Mouse (Mus musculus) neural tube, embryonic 12.5 days (tissue): Measurements from ENCODE around the gene Gm4846. TPM values are rescaled to one million over a fixed set of nuclear protein-coding genes. Genes with fewer than 3 reads are reported as not detected.

ENCODE experiments used
- polyA plus RNA-seq: library from polyadenylated mRNA; unstranded; fragments of >200 nt; fragmentation: Nextera tagmentation; extraction: Ambion mirVana; gene quantifications from 2 replicates; pipeline ENCODE4 v1.2.1, GENCODE M21; 2016

Gene Gm4846
- polyA plus RNA-seq, 1 experiment from 2014 or later: not detected

Other genes starting within 250 kb of the Gm4846 start
- 5.1 and 5.3 TPM in 2 replicates for gene Ildr2, start 243.4 kb downstream of the Gm4846 start, polyA plus RNA-seq
- gene Tada1, start 118.5 kb downstream of the Gm4846 start, polyA plus RNA-seq: 60.2 and 65.1 TPM in 2 replicates
- gene Pogk, start 87.7 kb downstream of the Gm4846 start, polyA plus RNA-seq: 39.1 and 43.6 TPM in 2 replicates
- not detected in 2 replicates for gene Gm4847, start 150.1 kb upstream of the Gm4846 start, polyA plus RNA-seq
- not detected in 2 replicates for gene Fmo9, start 184.3 kb upstream of the Gm4846 start, polyA plus RNA-seq